Mouse (Mus musculus) gastrocnemius, adult 2 months (tissue): ENCODE measurements around the gene Ccr3. TPM values are rescaled to one million over a fixed set of nuclear protein-coding genes. Genes with fewer than 3 reads are reported as not detected.
A peak's percentile ranks its signal among the peaks of the same experiment; 100 is the strongest.
"Not testable (repeated sequence)": the region's sequence is repeated elsewhere in the genome, so short reads cannot be mapped to it uniquely, and the experiment has no call there.

Experiments
- DNase-seq: peaks from one replicate; pipeline ENCODE4 v3.0.0; 2022
- H3K27ac ChIP-seq: fragments of 200-600 bp; 2 replicates; pipeline ENCODE4 v1.8.1; 2022; ENCODE audit warnings: mild to moderate bottlenecking
- H3K4me3 ChIP-seq: fragments of 200-600 bp; 2 replicates; pipeline ENCODE4 v1.8.1; 2022; ENCODE audit warnings: mild to moderate bottlenecking, moderate library complexity
- CTCF ChIP-seq: fragments of 200-600 bp; IDR thresholded peaks from 2 replicates; pipeline ENCODE4 v1.8.1; 2022; ENCODE audit warnings: antibody characterized with exemption, mild to moderate bottlenecking, moderate library complexity
- intact Hi-C: fragments of 180-260 bp; cut with DNase I; formaldehyde crosslinking; loops from one replicate; pipeline ENCODE4 v1.15.1; 2025
- total RNA-seq, 2 experiments: library from RNA; stranded (reverse); gene quantifications; 2 replicates each; pipeline ENCODE4 v1.2.3; 2021

Ccr3 gene
- total RNA-seq, 2 experiments from 2014 or later, result not detected

DNA sequence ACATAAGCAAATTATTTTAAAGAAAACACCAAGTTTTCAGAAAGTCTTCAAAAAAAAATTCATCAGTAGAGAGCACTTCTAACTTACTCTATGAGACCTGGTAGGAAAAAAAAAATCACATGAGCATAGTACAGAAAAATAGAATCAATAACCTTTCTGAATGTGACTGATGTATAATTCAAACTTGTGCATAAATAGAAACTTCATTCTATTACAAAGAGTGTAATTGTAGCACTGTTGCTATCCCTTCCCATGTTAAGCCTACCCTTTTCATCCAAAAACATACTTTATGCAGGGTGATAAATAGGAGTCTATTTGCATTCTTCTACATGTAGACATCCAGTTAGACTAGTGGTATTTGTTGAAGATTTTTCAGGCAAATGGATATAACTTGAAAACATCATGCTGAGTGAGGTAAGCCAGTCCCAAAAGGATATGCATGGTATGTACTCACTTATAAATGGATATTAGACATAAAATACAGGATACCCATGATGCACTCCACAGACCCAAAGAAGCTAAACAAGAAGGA is 44.9 kb downstream of the Ccr3 start:
- DNase-seq, result no peak
- H3K4me3 ChIP-seq, result no peak overlapping the region
- intact Hi-C loops, result no loop called here

DNA sequence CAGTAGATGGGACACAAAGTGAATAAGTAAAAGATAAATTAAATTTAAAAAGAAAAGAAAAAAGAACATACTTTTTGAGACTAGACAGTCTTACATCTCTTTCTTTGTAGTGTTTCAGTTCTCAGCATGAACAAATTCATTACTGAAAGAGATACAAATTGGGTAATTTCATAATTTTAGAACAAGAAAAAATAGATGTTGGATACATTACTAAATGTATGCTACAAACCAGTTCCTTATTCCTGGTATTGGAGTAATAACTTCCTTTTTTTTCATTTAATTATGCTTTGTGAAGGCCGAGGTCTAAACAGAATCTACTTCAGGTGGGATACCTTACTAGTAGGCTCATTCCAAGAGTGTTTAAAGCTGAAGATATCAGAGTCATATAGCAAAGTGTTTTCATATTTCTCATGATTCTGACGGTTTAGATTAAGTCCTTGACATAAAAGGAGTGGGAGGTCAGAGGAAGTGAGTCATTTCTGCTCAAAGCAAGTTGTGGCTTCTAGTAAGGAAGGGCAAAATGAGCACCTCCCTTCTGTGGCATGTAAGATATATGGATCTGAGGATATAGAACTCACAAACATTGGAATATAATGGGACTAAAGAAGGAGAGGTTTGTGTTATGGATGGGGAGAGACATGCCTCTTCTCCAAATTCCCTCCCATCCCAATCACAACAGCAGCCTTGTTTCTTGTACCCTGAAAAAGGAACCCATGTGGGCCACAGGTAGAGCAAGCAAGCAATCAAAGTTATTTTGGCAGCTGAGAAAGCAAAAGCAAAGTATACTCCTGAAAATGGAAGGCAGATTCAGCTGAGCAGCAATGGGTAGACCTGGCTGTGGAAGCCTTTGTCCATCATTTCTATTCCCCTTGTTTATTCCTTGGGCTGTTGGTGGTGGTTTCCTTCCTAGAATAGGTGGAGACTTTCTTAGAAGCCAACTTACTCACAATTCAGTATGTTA is 46.6 kb downstream of the Ccr3 start:
- no peak for TF ChIP-seq CTCF
- DNase-seq, result no peak
- Histone ChIP-seq H3K27ac (0 out of 2 replicates have a peak overlapping the region, but pooled peaks have one; percentile 16), H3K4me3 (no peak overlapping the region)
- intact Hi-C loops, result no loop called here

More for the DNA sequence above, 44.9 kb downstream of the Ccr3 start:
- TF ChIP-seq CTCF, result no peak
- H3K27ac ChIP-seq, result no peak overlapping the region

DNA sequence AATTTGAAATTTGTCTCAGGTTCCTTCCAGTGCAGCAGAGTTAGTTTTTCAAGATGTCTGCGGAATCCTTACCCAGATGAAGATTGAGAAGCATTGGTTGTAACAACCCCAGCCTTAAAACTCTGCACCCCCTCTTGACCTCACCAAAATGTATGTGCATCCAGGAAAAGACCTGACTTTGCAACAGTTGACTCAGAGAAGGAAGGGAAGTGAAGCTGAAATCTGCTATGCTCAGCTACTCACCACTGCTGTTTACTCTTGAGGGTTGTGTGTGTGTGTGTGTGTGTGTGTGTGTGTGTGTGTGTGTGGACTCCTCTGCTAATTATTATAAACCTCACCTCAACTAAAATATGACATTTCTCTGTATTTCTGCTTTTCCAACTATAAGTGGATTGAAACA is 49.7 kb downstream of the Ccr3 start:
- Histone ChIP-seq H3K4me3 (no peak overlapping the region), H3K27ac (no peak overlapping the region)
- intact Hi-C loops, result no loop called here
- TF ChIP-seq CTCF, result no peak
- DNase-seq, result no peak

DNA sequence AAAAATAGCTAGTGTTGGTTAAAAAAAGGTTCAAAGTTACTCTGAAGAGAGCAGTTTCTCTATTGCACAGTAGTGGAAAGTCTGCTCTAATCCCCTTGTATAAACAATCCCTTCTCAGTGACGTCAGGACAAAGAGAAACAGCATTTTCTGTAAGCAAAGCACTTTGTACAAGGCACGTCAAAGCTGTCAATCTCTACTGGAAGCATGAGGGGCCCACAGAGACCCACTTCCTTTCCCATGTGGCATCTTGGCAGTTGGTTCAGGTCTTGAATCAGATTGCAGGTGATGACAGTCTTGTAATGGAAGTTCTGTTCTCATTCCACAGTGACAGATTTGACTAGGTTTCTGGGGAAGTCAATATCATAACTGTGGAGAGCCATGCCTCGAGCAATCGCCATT is 58.0 kb downstream of the Ccr3 start:
- DNase-seq, result no peak
- no peak for TF ChIP-seq CTCF
- no peak overlapping the region for H3K27ac ChIP-seq
- H3K4me3 ChIP-seq, result no peak overlapping the region
- intact Hi-C loops, result no loop called here

DNA sequence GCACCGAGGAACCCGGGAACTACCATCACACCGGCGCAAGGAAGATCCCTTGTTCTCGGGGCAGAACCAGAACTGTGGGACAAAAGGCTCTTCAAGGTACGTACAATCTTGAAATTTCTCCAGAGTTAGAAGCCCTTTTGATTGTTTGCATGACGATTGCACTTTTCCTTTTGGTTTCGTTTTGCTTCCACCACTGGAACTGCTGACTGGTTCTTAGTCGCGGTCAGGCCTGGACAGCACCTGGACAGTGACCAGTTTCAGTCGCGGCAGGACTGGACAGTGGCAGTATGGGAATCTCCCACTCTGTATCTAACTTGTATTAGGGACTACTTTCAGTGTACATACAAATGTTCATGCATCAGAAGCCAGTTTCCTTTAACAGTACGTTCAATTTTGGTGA is 58.7 kb downstream of the Ccr3 start:
- intact Hi-C loops, DNase-seq: not testable (repeated sequence)

More for the DNA sequence above, 58.7 kb downstream of the Ccr3 start:
- not testable (repeated sequence) for H3K27ac ChIP-seq, H3K4me3 ChIP-seq

Other genes starting within 250 kb of the Ccr3 start
- under 1 TPM in 1 of 2 experiments, not detected in 1; 0.15 TPM for gene Cxcr6, start 215.5 kb upstream of the Ccr3 start, total RNA-seq
- gene Fyco1, start 170.1 kb upstream of the Ccr3 start, total RNA-seq, result 100 to 1,000 TPM; 160 to 205 TPM
- not detected for gene Xcr1, start 159.9 kb upstream of the Ccr3 start, total RNA-seq
- under 1 TPM in 1 of 2 experiments, not detected in 1; 0.13 TPM for gene Ccr1, start 53.3 kb upstream of the Ccr3 start, total RNA-seq
- not detected for gene Ccr1l1, start 43.6 kb upstream of the Ccr3 start, total RNA-seq
- gene Ccr2, start 80.0 kb downstream of the Ccr3 start, total RNA-seq, result under 1 TPM; 0.47 to 0.51 TPM
- under 1 TPM; 0.11 to 0.77 TPM for gene Ccr5, start 99.6 kb downstream of the Ccr3 start, total RNA-seq